Mouse (Mus musculus) stomach, embryonic 15.5 days (tissue): ENCODE data around the gene Nab1. TPM values are rescaled to one million over a fixed set of nuclear protein-coding genes. Genes with fewer than 3 reads are reported as not detected.
"Not testable (repeated sequence)": the region's sequence is repeated elsewhere in the genome, so short reads cannot be mapped to it uniquely, and the experiment has no call there.

Source experiments
- ATAC-seq: fragments of 200-750 bp; cut with Nextera tagmentation; 2 replicates; pipeline ENCODE4 v1.8.0; 2017; ENCODE audit warnings: low read depth, moderate number of reproducible peaks, moderate TSS enrichment; ENCODE audit not compliant: insufficient read depth, low FRiP score
- H3K27ac ChIP-seq: fragments of 300-500 bp; sonication (generic); 2 replicates; pipeline ENCODE4 v1.5.1; 2015; ENCODE audit warnings: mild to moderate bottlenecking, inconsistent platforms
- H3K27me3 ChIP-seq: fragments of 300-500 bp; sonication (generic); replicated peaks from 2 replicates; pipeline ENCODE4 v1.6.1; 2015; ENCODE audit warnings: inconsistent platforms
- H3K36me3 ChIP-seq: fragments of 300-500 bp; sonication (generic); 2 replicates; pipeline ENCODE4 v1.6.1; 2015; ENCODE audit warnings: inconsistent platforms
- H3K4me1 ChIP-seq: fragments of 300-500 bp; sonication (generic); 2 replicates; pipeline ENCODE4 v1.6.1; 2015; ENCODE audit warnings: inconsistent platforms
- H3K4me2 ChIP-seq: fragments of 300-500 bp; sonication (generic); 2 replicates; pipeline ENCODE4 v1.6.1; 2015; ENCODE audit warnings: mild to moderate bottlenecking, inconsistent platforms
- H3K4me3 ChIP-seq: fragments of 300-500 bp; sonication (generic); replicated peaks from 2 replicates; pipeline ENCODE4 v1.5.1; 2015; ENCODE audit warnings: inconsistent platforms
- H3K9ac ChIP-seq: fragments of 300-500 bp; sonication (generic); 2 replicates; pipeline ENCODE4 v1.6.1; 2015; ENCODE audit warnings: inconsistent platforms
- H3K9me3 ChIP-seq: fragments of 300-500 bp; sonication (generic); 2 replicates; pipeline ENCODE4 v1.6.1; 2016; ENCODE audit warnings: inconsistent platforms
- WGBS: fragments of 180-500 bp; shearing (Covaris S2); methylation state at CpG from one replicate; pipeline ENCODE4 v1.1.7; 2015; 5-methylcytosine and 5-hydroxymethylcytosine counted together
- polyA plus RNA-seq: library from polyadenylated mRNA; unstranded; fragments of >200 nt; fragmentation: Nextera tagmentation; extraction: Ambion mirVana; gene quantifications from 2 replicates; pipeline ENCODE4 v1.2.1, GENCODE M21; 2015

Nab1 gene
- polyA plus RNA-seq = 23.0 and 25.0 TPM in 2 replicates

DNA sequence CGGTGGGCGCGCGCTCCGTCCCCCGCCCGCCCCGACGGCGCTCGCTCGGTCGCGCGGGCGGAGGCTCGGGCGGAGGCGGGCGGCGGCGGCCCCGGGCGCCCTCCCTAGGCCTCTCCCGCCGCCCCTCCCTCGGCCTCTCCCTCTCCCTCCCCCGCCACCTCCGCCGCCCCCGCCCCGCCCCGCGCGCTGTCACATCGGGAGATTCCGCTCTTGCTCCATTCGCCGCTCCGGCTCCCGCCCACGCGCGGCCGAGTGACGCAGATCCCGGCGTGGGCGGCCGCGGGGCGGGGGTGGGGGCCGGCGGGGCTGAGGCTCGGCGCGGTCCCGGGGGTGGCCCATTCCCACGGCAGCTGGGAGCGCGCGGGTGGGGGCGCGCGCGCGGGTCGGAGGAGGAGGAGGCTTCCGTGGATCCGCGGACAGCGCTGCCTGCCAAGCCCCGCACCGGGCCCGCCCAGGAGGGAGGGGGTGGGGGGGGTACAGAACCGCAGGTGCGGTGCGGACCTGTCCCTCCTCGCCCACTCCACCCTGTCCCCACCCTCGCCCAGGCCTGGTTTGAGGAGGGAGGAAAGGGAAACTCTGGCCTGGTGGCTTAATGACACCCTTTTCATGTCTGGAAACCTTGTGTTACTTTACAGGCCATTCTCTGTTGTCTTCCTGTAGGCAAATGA is at the start of gene Nab1:
Gene Nab1, minus strand, starts transcription at position 366 of the 668 bp plus-strand sequence.
- under 1% methylated on average over 31 of the region's 80 CpGs for WGBS
- peak within 1 kb of the TSS; percentile 83 for H3K4me3 ChIP-seq
- H3K9me3 ChIP-seq = no peaks in the 10 kb centered on the region
- H3K9ac ChIP-seq = peak within 1 kb of the TSS; percentile 76
- H3K4me2 ChIP-seq = peak within 1 kb of the TSS; percentile 71
- peak; percentile 81 for ATAC-seq
- no peaks in the 10 kb centered on the region for H3K4me1 ChIP-seq
- H3K27ac ChIP-seq = peak within 1 kb of the TSS; percentile 84
- no peaks in the 10 kb centered on the region for H3K27me3 ChIP-seq
- H3K36me3 ChIP-seq = no peaks in the 10 kb centered on the region

DNA sequence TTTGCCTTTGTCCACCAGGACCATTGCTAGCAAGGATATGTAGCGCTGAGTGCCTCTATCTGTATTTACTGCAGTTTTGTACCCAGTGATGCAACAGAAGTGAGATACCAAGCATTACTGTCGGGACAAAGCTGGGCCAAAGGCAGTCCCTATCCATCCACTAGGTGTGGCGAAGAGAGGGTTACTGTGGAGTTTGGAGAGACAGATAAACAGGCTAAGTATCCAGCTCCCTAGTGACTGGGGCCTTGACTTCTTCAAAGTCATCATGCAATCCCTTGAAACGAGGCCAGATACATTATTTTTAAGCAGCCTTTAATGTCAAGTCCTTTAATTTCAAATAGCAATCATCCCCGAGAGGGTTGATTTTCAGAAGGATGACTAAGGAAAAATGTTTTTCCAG is 47.0 kb upstream of the Nab1 start:
- H3K27me3 ChIP-seq = no peaks in the 10 kb centered on the region
- H3K4me2 ChIP-seq = no peak overlapping the region
- ATAC-seq = no peak
- no peak overlapping the region for H3K4me3 ChIP-seq
- no peak overlapping the region for H3K9ac ChIP-seq
- no peaks in the 10 kb centered on the region for H3K9me3 ChIP-seq
- no peaks in the 10 kb centered on the region for H3K4me1 ChIP-seq
- H3K27ac ChIP-seq = no peak overlapping the region
- H3K36me3 ChIP-seq = no peaks in the 10 kb centered on the region
- WGBS = 74% methylated on average over 5 of the region's 5 CpGs

DNA sequence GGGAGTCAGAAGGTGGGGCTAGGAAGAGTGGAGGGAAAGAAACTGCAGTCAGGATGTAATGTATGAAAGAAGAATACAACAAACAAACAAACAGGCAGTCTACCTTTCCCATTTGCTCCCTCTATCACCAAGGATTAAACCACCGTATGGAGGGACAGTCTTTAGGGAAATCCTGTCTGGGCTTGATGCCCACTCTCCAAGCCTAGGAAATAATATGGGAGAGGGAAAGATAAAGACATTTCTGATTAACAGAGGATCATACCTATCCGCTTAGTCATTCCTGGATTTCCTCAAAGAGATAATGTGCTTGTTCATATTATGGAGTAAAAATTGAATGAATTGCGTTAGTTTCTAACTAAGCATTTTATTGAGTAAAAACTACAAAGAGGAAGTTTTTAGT is 46.3 kb upstream of the Nab1 start:
- no peak overlapping the region for H3K4me3 ChIP-seq
- ATAC-seq = no peak
- no peak overlapping the region for H3K4me2 ChIP-seq
- H3K36me3 ChIP-seq = no peaks in the 10 kb centered on the region
- H3K27ac ChIP-seq = no peak overlapping the region
- 73% methylated on average over 3 of the region's 3 CpGs for WGBS
- H3K27me3 ChIP-seq = no peaks in the 10 kb centered on the region
- H3K9me3 ChIP-seq = no peaks in the 10 kb centered on the region
- H3K9ac ChIP-seq = no peak overlapping the region
- H3K4me1 ChIP-seq = no peaks in the 10 kb centered on the region

DNA sequence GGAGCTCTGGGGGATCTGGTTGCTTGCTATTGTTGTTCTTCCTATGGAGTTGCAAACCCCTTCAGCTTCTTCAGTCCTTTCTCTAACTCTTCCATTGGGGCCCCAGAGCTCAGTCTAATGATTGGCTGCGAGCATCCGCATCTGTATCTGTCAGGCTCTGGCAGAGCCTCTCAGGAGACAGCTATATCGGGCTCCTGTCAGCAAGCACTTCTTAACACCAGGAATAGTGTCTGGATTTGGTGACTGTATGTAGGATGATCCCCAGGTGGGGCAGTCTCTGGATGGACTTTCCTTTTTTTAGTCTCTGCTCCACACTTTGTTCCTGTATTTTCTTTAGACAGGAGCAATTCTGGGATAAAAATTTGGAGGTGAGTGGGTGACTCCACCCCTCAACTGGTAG is 39.6 kb upstream of the Nab1 start:
- not testable (repeated sequence) for H3K9ac ChIP-seq, H3K36me3 ChIP-seq, H3K9me3 ChIP-seq, ATAC-seq, H3K4me1 ChIP-seq, H3K27me3 ChIP-seq, H3K27ac ChIP-seq, H3K4me3 ChIP-seq, H3K4me2 ChIP-seq
- WGBS = 73% methylated on average over 3 of the region's 3 CpGs

DNA sequence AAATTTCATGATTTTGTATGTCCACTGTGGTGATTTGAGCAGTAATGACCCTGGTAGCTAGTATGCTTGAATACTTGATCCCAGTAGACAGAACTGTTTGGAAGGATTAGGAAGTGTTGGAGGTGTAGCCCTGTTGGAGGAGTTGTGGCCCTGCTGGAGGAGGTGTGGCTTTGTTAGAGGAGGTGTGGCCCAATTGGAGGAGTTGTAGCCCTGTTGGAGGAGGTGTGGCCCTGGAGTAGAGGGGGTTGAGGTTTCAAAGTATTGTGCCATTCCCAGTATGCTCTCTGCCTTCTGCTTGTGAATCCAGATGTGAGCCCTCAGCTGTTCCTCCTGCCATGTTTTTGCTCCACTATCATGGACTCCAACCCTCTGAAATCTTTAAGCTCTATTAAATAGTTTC is 29.5 kb upstream of the Nab1 start:
- no peak for ATAC-seq
- H3K27ac ChIP-seq = no peak overlapping the region

DNA sequence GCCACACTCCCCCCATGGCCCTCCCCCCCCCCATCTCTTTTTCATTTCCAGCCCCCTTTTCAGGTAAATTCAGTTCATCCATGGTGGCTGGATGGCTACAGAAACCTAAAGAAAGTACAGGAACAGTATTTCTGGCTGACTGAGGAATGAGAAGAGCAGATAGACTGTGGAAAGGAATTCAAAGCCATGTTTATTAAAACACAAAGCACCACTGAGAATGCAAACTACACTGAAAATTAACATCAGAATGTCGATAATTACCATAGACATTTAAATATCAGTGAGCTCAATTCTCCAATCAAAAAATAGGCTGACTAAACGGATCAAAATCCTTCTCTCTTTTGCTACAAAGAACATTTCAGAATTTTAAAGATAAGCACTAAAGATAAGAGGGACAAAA is 27.2 kb upstream of the Nab1 start:
- no peaks in the 10 kb centered on the region for H3K36me3 ChIP-seq
- no peak overlapping the region for H3K4me2 ChIP-seq
- H3K27ac ChIP-seq = no peak overlapping the region
- no peak for ATAC-seq
- no peak overlapping the region for H3K4me3 ChIP-seq
- no peaks in the 10 kb centered on the region for H3K9me3 ChIP-seq
- no peak overlapping the region for H3K9ac ChIP-seq
- no peaks in the 10 kb centered on the region for H3K4me1 ChIP-seq
- H3K27me3 ChIP-seq = no peaks in the 10 kb centered on the region
- WGBS = 47% methylated on average over 2 of the region's 2 CpGs

More for the DNA sequence above, 29.5 kb upstream of the Nab1 start:
- H3K9ac ChIP-seq = no peak overlapping the region
- H3K4me3 ChIP-seq = no peak overlapping the region
- no peaks in the 10 kb centered on the region for H3K4me1 ChIP-seq
- H3K27me3 ChIP-seq = no peaks in the 10 kb centered on the region
- H3K9me3 ChIP-seq = no peaks in the 10 kb centered on the region
- H3K36me3 ChIP-seq = no peaks in the 10 kb centered on the region
- H3K4me2 ChIP-seq = no peak overlapping the region

DNA sequence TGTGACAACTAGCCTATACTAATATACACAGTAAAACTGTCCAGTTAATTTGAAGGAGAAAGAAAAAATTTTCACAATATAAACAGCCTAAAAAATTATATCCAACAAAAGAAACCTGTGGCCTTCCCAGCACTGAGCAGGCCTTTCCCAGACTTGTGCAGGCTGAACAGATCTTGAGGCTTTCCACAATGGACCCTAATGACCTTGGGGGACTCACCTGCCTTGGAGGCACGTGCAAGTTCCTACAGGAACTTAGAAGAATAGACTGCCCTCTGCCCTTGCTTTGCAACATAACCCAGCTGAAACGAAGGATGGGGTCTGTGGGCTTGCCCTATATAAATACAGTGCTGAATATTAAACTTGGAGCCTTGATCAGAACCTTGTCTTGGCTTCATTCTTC is 26.8 kb upstream of the Nab1 start:
- Histone ChIP-seq H3K9me3 (no peaks in the 10 kb centered on the region), H3K9ac (no peak overlapping the region), H3K4me1 (no peaks in the 10 kb centered on the region), H3K4me2 (no peak overlapping the region), H3K27ac (no peak overlapping the region), H3K27me3 (no peaks in the 10 kb centered on the region), H3K36me3 (no peaks in the 10 kb centered on the region), H3K4me3 (no peak overlapping the region)
- ATAC-seq = no peak
- 64% methylated on average over 2 of the region's 2 CpGs for WGBS

DNA sequence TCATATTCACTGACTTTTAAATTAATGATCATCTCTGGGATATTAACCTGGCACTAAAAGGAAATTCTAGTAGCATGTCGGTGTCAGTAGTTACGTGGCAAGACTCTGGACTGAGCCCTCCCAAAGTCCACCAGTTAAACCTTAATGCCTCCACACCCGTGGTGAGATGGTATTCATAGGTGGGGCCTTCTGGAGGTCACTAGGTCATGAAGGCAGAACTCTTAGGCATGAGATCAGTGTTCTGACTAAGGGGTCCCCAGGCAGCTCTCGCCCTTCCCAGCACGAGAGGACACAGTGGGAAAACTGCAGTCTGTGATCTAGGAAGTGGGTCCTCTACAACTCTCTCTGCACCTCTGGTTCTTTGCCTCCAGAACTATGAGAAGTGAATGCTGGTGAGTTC is 24.2 kb upstream of the Nab1 start:
- H3K4me2 ChIP-seq = no peak overlapping the region
- H3K9ac ChIP-seq = no peak overlapping the region
- no peak overlapping the region for H3K4me3 ChIP-seq
- H3K27ac ChIP-seq = no peak overlapping the region
- ATAC-seq = no peak
- 73% methylated on average over 5 of the region's 5 CpGs for WGBS
- H3K9me3 ChIP-seq = no peaks in the 10 kb centered on the region
- no peaks in the 10 kb centered on the region for H3K36me3 ChIP-seq
- H3K4me1 ChIP-seq = no peaks in the 10 kb centered on the region
- H3K27me3 ChIP-seq = no peaks in the 10 kb centered on the region

DNA sequence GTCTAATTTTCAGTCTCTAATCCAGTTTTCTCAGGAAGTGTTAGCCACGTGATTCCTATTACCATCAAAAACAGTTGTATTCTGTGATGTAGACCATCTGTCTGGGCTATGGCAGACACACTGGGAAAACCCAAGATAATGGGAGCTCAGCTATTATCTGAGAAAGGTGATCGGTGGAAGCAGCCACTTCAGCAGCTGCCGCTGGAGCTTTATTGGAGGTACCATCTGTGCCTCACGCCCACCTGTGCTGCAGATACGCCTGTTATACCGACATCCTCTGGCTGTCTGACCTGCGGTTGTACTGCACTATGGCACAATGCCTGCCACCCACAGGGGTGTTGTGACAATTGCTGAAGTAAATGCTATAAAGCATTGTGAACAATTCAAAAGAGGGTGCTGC is 23.7 kb upstream of the Nab1 start:
- H3K36me3 ChIP-seq = no peaks in the 10 kb centered on the region
- no peaks in the 10 kb centered on the region for H3K9me3 ChIP-seq

DNA sequence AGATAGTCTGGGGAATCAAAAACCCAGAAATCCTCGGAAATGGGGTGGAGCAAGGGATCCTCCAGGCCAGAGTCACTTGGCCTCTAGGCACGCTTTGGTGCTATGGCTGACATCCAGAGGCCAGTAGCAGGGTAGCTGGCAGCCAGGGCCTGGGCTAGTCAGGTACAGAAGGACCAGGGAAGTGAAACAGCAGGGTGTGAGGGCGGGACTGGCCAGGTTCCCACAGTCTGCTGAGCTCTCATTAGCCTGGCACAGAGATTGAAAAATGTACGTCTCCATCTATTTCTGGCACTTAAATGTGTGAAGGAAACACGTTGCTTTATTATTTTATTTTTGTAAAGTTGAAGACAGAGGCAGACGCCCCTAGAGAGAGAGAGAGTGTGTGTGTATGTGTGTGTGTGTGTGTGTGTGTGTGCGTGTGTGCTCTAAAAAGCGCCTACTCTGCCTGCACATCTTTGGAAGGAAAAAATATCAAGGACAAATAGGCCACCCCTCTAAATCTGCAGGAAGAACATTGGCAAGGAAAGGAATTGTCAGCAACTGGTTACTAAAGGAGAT is 21.0 kb upstream of the Nab1 start:
- Histone ChIP-seq H3K9ac (no peak overlapping the region), H3K9me3 (no peaks in the 10 kb centered on the region), H3K4me3 (no peak overlapping the region), H3K36me3 (no peaks in the 10 kb centered on the region), H3K27me3 (no peaks in the 10 kb centered on the region), H3K4me1 (no peaks in the 10 kb centered on the region), H3K4me2 (no peak overlapping the region), H3K27ac (no peak overlapping the region)
- no peak for ATAC-seq
- WGBS = 66% methylated on average over 8 of the region's 8 CpGs

More for the DNA sequence above, 23.7 kb upstream of the Nab1 start:
- no peak overlapping the region for H3K27ac ChIP-seq
- no peaks in the 10 kb centered on the region for H3K27me3 ChIP-seq
- no peak overlapping the region for H3K9ac ChIP-seq
- H3K4me1 ChIP-seq = no peaks in the 10 kb centered on the region
- H3K4me3 ChIP-seq = no peak overlapping the region
- ATAC-seq = no peak
- 53% methylated on average over 7 of the region's 7 CpGs for WGBS
- no peak overlapping the region for H3K4me2 ChIP-seq

DNA sequence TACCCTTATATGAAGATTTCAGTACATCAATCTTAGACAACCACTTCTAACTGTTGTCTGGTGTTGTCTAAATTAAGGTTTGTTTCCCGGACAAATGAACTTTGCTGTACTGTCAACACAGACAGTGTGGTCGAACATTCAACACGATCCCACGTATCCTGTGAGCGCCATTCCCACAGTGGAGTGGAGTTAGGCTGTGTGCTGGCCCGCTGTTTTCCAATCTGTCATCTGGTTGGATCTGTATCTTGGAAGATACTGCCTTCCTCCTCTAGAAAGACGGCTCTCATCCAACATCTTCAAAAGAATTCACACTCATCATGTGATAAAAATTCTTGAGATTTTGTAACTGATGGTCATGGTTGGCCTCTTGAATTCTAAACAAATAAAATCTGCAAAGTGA is 19.7 kb upstream of the Nab1 start:
- 86% methylated on average over 7 of the region's 7 CpGs for WGBS
- no peaks in the 10 kb centered on the region for H3K9me3 ChIP-seq
- H3K9ac ChIP-seq = no peak overlapping the region
- H3K4me1 ChIP-seq = no peaks in the 10 kb centered on the region
- no peak for ATAC-seq
- no peak overlapping the region for H3K4me3 ChIP-seq
- no peaks in the 10 kb centered on the region for H3K27me3 ChIP-seq
- no peaks in the 10 kb centered on the region for H3K36me3 ChIP-seq
- no peak overlapping the region for H3K27ac ChIP-seq
- H3K4me2 ChIP-seq = no peak overlapping the region

DNA sequence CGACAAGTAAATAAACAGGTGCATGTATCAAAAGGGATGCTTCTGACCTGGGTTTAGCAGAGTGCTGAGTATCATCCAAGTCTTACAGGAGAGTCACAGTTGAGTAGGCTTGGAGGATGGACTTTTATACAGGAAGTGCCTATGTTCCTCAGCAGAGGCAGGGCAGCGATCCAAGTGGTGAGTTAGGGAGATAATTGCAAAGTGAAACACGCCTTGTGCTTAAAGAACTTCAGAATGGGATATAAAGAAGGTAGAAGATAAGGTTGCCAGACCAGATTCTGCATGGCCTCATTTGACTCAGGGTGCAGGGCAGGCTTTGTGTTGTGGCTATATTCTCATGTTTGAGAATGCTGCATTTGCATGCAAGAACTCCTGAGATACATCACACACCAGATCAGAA is 14.8 kb upstream of the Nab1 start:
- Histone ChIP-seq H3K9ac (no peak overlapping the region), H3K4me2 (no peak overlapping the region), H3K27ac (no peak overlapping the region), H3K36me3 (no peaks in the 10 kb centered on the region), H3K9me3 (no peaks in the 10 kb centered on the region), H3K4me3 (no peak overlapping the region), H3K4me1 (no peaks in the 10 kb centered on the region), H3K27me3 (no peaks in the 10 kb centered on the region)
- 66% methylated on average over 3 of the region's 3 CpGs for whole genome bisulfite sequencing
- ATAC-seq = no peak
